Mouse (Mus musculus) layer of hippocampus, adult 2 months (tissue): Measurements from ENCODE around the gene Mgat5. TPM values are rescaled to one million over a fixed set of nuclear protein-coding genes. Genes with fewer than 3 reads are reported as not detected.

Experiments used
- DNase-seq, 2 experiments: peaks; one replicate each; pipeline ENCODE4 v3.0.0; 2022; ENCODE audit warnings: low spot score in 2 of 2
- H3K27ac ChIP-seq: fragments of 200-600 bp; 2 replicates; pipeline ENCODE4 v1.8.1; 2022
- H3K4me3 ChIP-seq: fragments of 200-600 bp; 2 replicates; pipeline ENCODE4 v1.8.1; 2022; ENCODE audit warnings: mild to moderate bottlenecking
- CTCF ChIP-seq: fragments of 200-600 bp; conservative IDR thresholded peaks from 2 replicates; pipeline ENCODE4 v1.8.1; 2022; ENCODE audit warnings: antibody characterized with exemption, mild to moderate bottlenecking, moderate library complexity
- total RNA-seq, 2 experiments: library from RNA; stranded (reverse); gene quantifications; 2 replicates each; pipeline ENCODE4 v1.2.3; 2021

Gene Mgat5
- total RNA-seq, 2 experiments from 2014 or later: 51.0 to 52.4 TPM

GRCm38 (mm10) chr1:127275572-127276324 lies 70.9 kb downstream of the Mgat5 start:
- no peak for TF ChIP-seq CTCF
- DNase-seq: no peak
- H3K4me3 ChIP-seq: no peak overlapping the region
- H3K27ac ChIP-seq: no peak overlapping the region

GRCm38 (mm10) chr1:127278067-127278466 lies 73.3 kb downstream of the Mgat5 start:
- H3K4me3 ChIP-seq: no peak overlapping the region
- no peak for TF ChIP-seq CTCF
- DNase-seq: no peak
- H3K27ac ChIP-seq: no peak overlapping the region

- DNase-seq: no peak
- peak; percentile 58 for TF ChIP-seq CTCF
- H3K4me3 ChIP-seq: no peak overlapping the region
- H3K27ac ChIP-seq: no peak overlapping the region
Observed at GRCm38 (mm10) chr1:127280256-127280655, 75.4 kb downstream of the Mgat5 start.

GRCm38 (mm10) chr1:127284975-127285374 lies 80.2 kb downstream of the Mgat5 start:
- H3K4me3 ChIP-seq: no peak overlapping the region
- no peak for DNase-seq
- H3K27ac ChIP-seq: no peak overlapping the region
- TF ChIP-seq CTCF: no peak

- no peak for TF ChIP-seq CTCF
- no peak for DNase-seq
Observed at GRCm38 (mm10) chr1:127287505-127287904, 82.7 kb downstream of the Mgat5 start.

GRCm38 (mm10) chr1:127290879-127291278 lies 86.1 kb downstream of the Mgat5 start:
- DNase-seq: no peak
- TF ChIP-seq CTCF: no peak
- no peak overlapping the region for H3K27ac ChIP-seq
- no peak overlapping the region for H3K4me3 ChIP-seq

More at GRCm38 (mm10) chr1:127287505-127287904, 82.7 kb downstream of the Mgat5 start:
- Histone ChIP-seq H3K4me3 (no peak overlapping the region), H3K27ac (no peak overlapping the region)

GRCm38 (mm10) chr1:127291721-127292120 lies 86.9 kb downstream of the Mgat5 start:
- TF ChIP-seq CTCF: no peak
- Histone ChIP-seq H3K4me3 (no peak overlapping the region), H3K27ac (no peak overlapping the region)
- DNase-seq: no peak

- Histone ChIP-seq H3K4me3 (no peak overlapping the region), H3K27ac (no peak overlapping the region)
- DNase-seq: no peak
- no peak for TF ChIP-seq CTCF
Observed at GRCm38 (mm10) chr1:127293286-127293685, 88.5 kb downstream of the Mgat5 start.

GRCm38 (mm10) chr1:127296815-127297214 lies 92.0 kb downstream of the Mgat5 start:
- Histone ChIP-seq H3K27ac (no peak overlapping the region), H3K4me3 (no peak overlapping the region)
- no peak for TF ChIP-seq CTCF
- DNase-seq: no peak

- Histone ChIP-seq H3K27ac (no peak overlapping the region), H3K4me3 (no peak overlapping the region)
- no peak for TF ChIP-seq CTCF
- DNase-seq: no peak
Observed at GRCm38 (mm10) chr1:127299774-127300173, 95.0 kb downstream of the Mgat5 start.

GRCm38 (mm10) chr1:127301038-127301437 lies 96.2 kb downstream of the Mgat5 start:
- no peak overlapping the region for H3K4me3 ChIP-seq
- DNase-seq: no peak
- TF ChIP-seq CTCF: no peak
- H3K27ac ChIP-seq: no peak overlapping the region

- no peak overlapping the region for H3K4me3 ChIP-seq
Observed at GRCm38 (mm10) chr1:127302620-127303019, 97.8 kb downstream of the Mgat5 start.

GRCm38 (mm10) chr1:127303791-127304190 lies 99.0 kb downstream of the Mgat5 start:
- DNase-seq: no peak

More at GRCm38 (mm10) chr1:127302620-127303019, 97.8 kb downstream of the Mgat5 start:
- TF ChIP-seq CTCF: no peak
- no peak for DNase-seq
- H3K27ac ChIP-seq: no peak overlapping the region

GRCm38 (mm10) chr1:127304281-127304680 lies 99.5 kb downstream of the Mgat5 start:
- no peak overlapping the region for H3K27ac ChIP-seq
- no peak for TF ChIP-seq CTCF
- H3K4me3 ChIP-seq: no peak overlapping the region
- DNase-seq: no peak

More at GRCm38 (mm10) chr1:127303791-127304190, 99.0 kb downstream of the Mgat5 start:
- Histone ChIP-seq H3K27ac (no peak overlapping the region), H3K4me3 (no peak overlapping the region)
- no peak for TF ChIP-seq CTCF
